Mouse (Mus musculus) testis, postnatal 14 days (tissue): ENCODE data around the gene Kctd14.
"Not testable (repeated sequence)": the region's sequence is repeated elsewhere in the genome, so short reads cannot be mapped to it uniquely, and the experiment has no call there.

ENCODE experiments used
- DNase-seq: peaks from one replicate; pipeline ENCODE4 v3.0.0; 2021; ENCODE audit warnings: low spot score

Kctd14 gene

GRCm38 (mm10) chr7:97451023-97451422 is at the start of gene Kctd14:
TSS of gene Kctd14 (plus strand) at chr7:97451323.
- DNase-seq = not testable (repeated sequence)

DNA sequence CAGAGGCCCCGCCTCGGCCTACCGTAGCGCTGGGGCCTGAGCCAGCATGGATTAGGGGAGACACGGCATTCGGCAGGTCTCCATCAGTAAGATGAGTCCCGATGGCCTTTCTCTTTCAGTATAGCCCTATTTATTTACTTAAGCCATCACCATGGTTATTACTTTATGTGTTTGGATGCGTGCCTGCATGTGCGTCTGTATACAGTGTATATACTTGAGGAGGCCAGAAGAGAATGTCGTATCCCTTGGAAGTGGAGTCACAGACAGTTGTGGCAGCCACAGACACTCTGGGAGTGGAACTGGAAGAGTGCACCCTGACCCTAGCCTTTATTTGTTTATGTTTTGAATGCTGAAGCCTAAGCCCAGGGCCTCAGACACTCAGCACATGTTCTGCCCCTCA is 44.0 kb upstream of the Kctd14 start:
- no peak for DNase-seq

DNA sequence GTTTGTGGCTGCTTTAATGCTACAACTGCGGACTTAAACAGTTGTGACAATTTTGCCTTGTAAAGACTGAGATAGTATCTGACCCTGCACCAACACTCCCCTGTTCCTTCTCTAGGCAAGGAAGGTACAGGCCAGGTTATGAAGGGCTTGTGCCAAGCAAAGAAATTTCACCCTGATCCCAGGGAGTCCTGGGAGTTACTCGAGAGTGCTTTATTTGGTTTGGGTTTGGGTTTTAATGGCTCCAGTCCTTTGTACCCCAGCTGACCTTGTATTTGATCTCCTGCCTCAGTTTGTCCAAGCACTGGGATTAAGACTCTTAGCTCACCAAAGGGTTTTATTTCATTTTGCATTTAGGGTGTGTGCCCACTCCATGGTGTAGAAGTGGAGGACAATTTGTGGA is 40.0 kb upstream of the Kctd14 start:
- DNase-seq = no peak

GRCm38 (mm10) chr7:97411575-97411974 is 39.5 kb upstream of the Kctd14 start:
- DNase-seq = no peak

GRCm38 (mm10) chr7:97413981-97414380 is 37.1 kb upstream of the Kctd14 start:
- no peak for DNase-seq

DNA sequence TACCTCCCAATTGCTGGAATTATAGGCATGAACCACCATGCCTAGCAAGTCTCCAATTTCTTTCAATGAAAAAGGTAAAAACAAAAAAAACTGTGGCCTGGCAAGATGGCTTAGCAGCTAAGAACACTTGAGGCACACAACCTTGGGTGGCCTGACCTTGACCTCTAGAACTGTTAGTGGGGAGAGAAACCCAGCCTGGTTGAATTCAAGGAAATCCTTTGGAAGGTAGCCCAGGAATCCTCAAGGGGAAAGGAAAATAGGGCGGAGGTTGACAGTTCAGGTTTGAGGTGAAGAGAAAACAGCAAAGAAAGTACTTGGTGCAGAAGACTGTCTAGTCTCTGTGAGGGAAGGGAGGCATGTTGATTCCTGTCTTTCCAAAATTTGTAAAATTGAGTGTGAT is 36.7 kb upstream of the Kctd14 start:
- DNase-seq = no peak

DNA sequence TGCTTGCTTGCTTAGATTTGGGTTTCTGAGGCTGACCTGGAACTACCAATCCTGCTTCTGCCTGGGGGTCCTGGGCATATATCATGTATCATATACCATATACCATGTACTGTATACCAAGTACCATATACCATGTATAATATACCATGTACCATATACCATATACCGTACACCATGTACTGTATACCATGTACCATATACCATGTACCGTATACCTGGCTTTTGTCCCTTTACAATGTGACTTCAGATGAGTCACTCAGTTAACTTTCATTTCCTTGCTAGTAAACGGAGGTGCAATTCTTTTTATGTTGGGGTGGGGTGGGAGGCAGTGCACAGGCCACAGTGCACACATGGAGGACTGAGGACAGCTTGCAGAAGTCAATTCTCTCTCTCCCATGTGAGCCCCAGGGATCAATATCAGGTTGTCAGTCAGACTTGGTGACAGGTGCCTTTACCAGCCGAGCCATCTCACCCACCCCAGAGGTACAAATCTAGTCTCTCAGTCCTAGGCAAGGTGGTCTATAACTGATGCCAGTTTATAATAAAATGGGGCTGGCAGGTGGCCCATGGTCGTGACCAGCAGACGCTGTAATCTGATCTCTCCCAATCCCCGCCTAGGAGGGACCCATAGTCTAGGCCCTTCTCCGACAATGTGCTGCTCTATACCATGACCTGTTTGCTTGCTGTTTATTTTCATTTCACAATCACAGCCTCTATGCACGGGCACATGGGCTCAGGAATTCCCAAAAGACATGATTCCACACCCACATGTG is 36.0 kb upstream of the Kctd14 start:
- no peak for DNase-seq

DNA sequence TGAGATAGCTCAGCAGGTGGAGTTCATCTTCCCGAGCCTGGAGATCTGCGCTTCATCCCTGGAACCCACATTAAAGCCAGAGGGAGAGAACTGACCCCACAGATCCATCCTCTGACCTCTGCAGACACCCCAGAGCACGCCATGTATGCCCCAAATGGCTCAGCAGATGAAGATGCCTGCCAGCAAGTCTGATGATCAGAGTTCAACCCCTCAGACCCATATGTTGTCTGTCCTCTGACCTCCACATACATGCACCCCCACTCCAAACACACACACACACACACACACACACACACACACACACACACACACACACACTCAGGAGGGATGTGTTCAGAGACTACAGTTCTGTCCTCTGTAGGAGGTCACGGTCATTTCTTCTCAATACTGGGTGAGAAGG is 34.6 kb upstream of the Kctd14 start:
- DNase-seq = no peak

DNA sequence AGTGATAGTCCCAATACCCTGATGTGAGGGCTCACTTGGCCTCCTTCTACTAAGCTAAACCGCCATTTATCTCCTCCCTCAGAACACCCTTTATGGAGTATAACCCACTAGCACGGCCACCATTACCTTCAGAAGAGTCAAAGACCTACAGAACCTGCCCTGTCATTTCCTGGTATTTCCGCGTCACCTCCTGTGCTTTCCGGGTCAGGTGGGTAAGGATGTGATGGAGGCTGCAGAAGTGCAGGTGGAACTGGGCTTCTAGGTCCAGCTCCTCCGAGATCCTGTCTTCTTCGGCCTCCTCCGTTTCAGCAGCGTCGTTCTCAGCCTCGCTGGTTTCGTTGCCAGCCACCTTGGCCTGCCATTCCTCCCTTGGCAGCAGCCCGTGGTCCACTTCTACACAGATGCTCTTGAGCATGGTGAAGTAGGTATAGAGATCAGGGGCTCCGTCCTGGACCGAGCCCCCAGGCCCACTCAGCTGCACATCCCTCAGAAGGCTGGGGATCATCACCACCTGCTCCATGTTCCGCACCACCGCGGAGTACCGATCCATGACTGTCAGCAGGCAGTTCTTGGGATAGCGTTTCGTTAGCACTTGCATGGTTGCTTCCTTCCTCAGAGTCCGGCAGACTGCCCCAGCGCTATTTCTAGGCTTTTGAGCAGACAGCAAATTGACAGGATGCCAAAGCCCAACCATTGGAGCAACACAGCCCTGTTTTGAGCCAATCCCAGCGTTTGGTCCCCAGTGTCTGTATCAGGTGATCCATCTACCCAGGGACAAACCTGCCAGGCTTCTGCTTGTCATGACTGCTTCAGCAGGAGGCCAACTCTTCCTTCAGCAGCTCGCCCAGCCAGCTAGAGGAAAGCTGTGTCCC is 34.0 kb upstream of the Kctd14 start, which contains the start of gene Thrsp:
Gene Thrsp (minus strand): TSS at position 825 of the 872 bp plus-strand sequence.
- no peak for DNase-seq

GRCm38 (mm10) chr7:97418717-97419116 is 32.4 kb upstream of the Kctd14 start:
- DNase-seq = peak; percentile 48

GRCm38 (mm10) chr7:97419163-97419562 is 32.0 kb upstream of the Kctd14 start:
- DNase-seq = no peak

DNA sequence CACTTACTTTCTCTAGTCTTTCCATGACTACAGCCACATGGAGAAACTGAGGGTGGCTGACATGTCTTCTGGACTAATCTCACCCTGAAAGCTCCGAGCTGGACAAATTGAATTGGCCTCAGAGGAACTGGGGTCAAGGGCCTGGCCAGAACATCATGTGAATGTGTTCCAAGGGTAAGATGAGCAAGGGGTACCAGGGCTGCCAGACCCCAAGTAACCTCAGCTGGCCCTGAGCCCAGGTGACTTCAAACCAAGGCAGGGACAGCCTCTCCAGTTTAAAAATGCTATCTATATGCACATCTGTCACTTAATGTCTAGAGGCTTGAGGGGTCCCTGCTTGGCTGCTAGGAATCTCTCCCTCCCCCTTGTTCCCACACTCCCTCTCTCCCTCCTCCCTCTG is 30.7 kb upstream of the Kctd14 start:
- DNase-seq = peak; percentile 35

DNA sequence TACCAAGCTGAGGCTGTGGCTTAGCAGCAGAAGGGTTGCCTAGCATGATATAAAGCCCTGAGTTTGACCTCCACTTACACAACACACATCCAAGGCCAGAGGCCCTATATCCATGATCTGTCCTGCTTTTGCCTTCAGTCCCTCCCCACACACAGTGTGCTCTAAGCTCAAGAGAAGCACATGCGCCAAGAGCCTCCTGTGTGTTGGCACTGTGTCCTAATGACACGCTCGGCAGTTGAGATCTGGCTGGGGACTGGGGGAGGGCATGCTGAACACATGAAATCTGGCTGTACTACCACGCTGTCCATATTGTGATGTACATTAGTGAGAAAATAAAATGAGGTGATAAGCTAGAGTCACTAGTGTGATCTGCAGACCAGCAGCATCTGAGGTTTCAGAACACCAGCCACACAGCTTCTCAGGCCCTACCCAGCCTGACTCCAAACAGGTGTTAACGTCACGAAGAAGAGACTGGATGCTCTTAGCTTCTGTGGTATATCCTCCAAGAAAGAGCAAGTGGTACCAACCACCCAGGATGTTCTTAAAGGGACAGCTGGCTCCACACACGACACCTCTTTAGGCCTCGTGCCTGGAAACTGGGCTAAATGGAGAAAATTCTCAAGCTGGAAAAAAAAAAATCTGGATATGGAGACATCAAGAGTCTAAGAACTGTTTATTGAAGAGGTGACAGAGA is 30.0 kb upstream of the Kctd14 start:
- DNase-seq = no peak

DNA sequence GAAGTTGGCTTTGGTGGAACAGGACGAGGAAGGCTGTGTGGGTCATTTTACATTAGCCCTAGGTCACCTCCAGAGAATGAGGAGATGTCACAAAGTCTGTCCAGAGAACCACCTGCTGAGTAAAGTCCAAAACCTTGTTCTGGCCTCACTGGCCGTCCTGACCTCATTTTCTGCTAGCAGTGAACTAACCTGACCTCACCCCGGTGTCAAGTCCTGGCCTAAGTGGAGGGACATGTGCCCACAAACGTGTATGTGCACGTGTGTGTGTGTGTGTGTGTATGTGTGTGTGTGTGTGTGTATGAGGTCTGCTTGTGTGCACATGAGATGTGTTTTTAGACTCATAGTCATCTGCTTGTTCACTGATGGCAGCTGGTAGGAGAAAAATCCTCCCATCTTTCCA is 27.4 kb upstream of the Kctd14 start:
- DNase-seq = no peak

DNA sequence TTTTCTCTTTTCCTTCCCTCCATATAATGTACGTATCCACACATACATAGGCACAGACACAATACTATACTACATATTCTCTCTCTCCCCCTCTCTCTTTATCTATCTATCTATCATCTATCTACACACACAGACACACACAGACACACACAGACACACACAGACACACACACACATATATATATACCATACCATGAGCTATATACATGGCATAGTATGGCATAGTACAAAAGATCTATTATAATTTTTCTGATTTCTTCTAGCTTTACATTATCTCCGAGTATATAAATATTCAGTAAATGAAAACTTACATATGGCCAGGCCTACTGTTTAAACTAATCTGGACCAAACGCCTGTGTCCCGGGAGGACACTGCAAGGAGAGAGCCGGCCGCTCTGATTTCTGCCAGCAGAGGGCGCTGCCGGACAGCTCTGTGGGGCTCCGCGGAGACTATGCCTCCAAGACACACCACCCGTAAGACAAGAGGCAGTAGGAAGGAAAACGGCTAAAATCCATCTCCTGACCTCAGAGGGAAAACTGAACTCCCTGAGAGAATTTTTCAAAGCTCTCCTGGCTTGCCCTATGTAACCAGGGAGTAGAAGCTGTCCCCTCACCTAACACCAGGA is 26.4 kb upstream of the Kctd14 start:
- DNase-seq = peak; percentile 84

DNA sequence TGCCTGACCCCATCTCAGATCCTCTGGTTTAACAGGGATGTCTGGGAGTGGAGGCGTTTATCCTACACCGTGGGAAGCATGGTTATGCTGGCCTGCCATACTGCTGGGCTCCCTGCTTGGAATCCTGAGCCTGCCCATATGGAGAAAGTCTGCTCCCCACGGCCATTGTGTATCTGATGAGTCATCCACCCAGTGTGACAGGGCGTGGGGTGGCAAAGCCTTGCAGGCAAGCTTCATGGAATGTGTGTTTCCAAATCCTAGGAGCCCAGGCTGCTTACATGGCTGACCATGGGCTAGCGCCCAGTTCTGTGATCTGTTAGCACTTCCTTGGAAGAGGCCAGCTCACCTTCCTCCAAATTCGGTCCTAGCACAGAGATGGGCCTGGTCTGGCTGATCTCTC is 24.6 kb upstream of the Kctd14 start:
- DNase-seq = no peak

- DNase-seq = no peak
Measured at GRCm38 (mm10) chr7:97427296-97427695, 23.8 kb upstream of the Kctd14 start.

GRCm38 (mm10) chr7:97427778-97428420 is 23.2 kb upstream of the Kctd14 start:
- DNase-seq = peak; percentile 72

- no peak for DNase-seq
Measured at GRCm38 (mm10) chr7:97429705-97430104, 21.4 kb upstream of the Kctd14 start.

DNA sequence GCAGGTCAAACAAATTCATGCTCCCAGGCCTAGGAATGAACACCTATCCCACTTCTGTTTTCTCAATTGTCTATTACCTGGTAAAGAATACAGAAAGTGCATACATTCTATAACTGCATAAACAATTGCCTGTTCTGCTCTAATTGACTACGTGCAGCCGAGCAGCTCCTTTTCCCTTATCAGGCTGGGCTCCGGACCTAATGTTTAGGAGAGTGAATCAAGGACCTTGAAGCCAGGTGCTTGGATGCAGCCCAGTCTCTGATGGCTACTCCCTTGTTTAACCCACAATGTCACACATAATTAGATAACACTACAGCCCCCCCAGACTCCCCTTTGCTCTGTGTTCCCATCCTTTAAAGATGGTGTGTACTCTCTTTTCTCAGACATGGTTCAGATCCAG is 17.6 kb upstream of the Kctd14 start:
- peak; percentile 58 for DNase-seq

GRCm38 (mm10) chr7:97434517-97434916 is 16.6 kb upstream of the Kctd14 start:
- no peak for DNase-seq

GRCm38 (mm10) chr7:97438986-97439385 is 12.1 kb upstream of the Kctd14 start:
- no peak for DNase-seq
